Mouse (Mus musculus) small intestine, adult 2 months (tissue): ENCODE measurements around the gene Smarcc2.

Experiments used
- CTCF ChIP-seq: fragments of 200-500 bp; IDR thresholded peaks from 2 replicates; pipeline ENCODE4 v1.5.1; 2012; ENCODE audit warnings: low read depth, mild to moderate bottlenecking, control low read depth, inconsistent platforms, low read length, moderate library complexity, mixed read lengths; ENCODE audit not compliant: insufficient replicate concordance, insufficient read length; ENCODE audit errors: extremely low read depth
- POLR2A ChIP-seq: fragments of 200-500 bp; IDR thresholded peaks from 2 replicates; pipeline ENCODE4 v1.6.1; 2012; ENCODE audit warnings: low read depth, mild to moderate bottlenecking, control low read depth, inconsistent platforms, low read length, moderate library complexity

DNA sequence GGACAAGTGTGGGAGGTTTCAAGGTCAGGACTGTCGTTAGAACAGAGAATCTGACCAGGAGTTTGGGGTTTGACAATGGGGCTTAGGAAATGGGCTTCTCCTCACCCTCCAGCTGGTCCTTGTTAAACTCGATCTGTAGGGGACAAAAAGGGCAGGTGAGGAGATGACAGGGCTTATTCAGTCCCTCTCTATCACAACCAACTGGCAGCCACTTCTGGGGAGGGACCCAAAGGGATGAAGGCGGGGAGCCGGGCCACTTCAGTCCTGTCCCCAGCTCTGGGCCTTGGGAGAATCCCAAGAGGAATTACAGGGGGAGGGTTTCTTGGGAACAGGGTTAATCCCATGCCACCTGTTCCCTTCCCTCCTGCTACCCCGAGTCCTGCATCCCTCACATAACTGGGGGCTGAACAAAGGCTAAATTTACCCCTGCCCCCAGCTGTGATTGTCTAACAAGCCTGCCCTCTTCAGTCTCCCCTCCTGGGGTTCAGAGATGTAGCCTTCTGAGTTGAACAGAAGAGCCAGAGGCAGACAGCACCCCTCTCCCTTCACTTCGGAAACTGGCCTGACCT is 37.5 kb downstream of the Smarcc2 start:
- no peak for TF ChIP-seq CTCF
- no peak for TF ChIP-seq POLR2A
